Mouse (Mus musculus) limb, embryonic 10.5 days (tissue): ENCODE data around the gene Rps6kb2. TPM values are rescaled to one million over a fixed set of nuclear protein-coding genes. Genes with fewer than 3 reads are reported as not detected.
A peak's percentile ranks its signal among the peaks of the same experiment; 100 is the strongest.
"Not testable (repeated sequence)": the region's sequence is repeated elsewhere in the genome, so short reads cannot be mapped to it uniquely, and the experiment has no call there.

Source experiments
- DNase-seq: peaks from one replicate; pipeline ENCODE4 v3.0.0-alpha.2; 2017; ENCODE audit warnings: low spot score
- H3K27ac ChIP-seq: fragments of 300-500 bp; sonication (generic); 2 replicates; pipeline ENCODE4 v1.5.1; 2016; ENCODE audit warnings: mild to moderate bottlenecking
- H3K27me3 ChIP-seq: fragments of 300-500 bp; sonication (generic); 2 replicates; pipeline ENCODE4 v1.6.1; 2016; ENCODE audit warnings: low read depth, mild to moderate bottlenecking; ENCODE audit not compliant: poor library complexity, severe bottlenecking
- H3K36me3 ChIP-seq: fragments of 300-500 bp; sonication (generic); 2 replicates; pipeline ENCODE4 v1.6.1; 2016; ENCODE audit warnings: mild to moderate bottlenecking, moderate library complexity
- H3K4me1 ChIP-seq: fragments of 300-500 bp; sonication (generic); 2 replicates; pipeline ENCODE4 v1.6.1; 2016
- H3K4me3 ChIP-seq: fragments of 300-500 bp; sonication (generic); 2 replicates; pipeline ENCODE4 v1.5.1; 2016; ENCODE audit warnings: mild to moderate bottlenecking, moderate library complexity
- H3K9me3 ChIP-seq: fragments of 300-500 bp; sonication (generic); replicated peaks from 2 replicates; pipeline ENCODE4 v1.6.1; 2016; ENCODE audit warnings: mild to moderate bottlenecking
- WGBS: fragments of 180-500 bp; shearing (Covaris S2); methylation state at CpG from one replicate; pipeline ENCODE4 v1.1.7; 2016; 5-methylcytosine and 5-hydroxymethylcytosine counted together
- polyA plus RNA-seq: library from polyadenylated mRNA; unstranded; fragments of >200 nt; fragmentation: Nextera tagmentation; extraction: Ambion mirVana; gene quantifications from 2 replicates; pipeline ENCODE4 v1.2.1, GENCODE M21; 2016

Rps6kb2 gene
- polyA plus RNA-seq, 1 experiment from 2014 or later: 66.0 TPM

DNA sequence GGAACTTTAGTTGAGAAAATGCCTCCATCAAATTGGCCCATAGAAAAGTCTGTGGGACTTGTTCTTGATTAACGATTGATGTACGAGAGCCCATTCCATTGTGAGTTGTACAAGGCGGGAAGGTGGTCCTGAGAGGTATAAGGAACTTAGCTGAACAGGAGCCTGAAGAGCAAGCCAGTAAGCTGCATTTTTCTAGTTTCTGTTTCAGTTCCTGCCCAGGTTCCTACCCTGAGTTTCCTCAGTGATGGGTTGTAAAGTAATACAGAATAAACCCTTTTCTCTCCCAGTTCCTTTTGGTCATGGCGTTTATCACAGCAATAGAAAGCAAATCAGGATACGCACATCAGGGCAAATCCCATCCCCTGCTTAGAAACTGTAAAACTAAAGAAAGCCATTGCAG, 25.2 kb downstream of the Rps6kb2 start:
- H3K36me3 ChIP-seq: peaks cover 7% of the 10 kb centered on the region
- no peak for DNase-seq
- H3K27me3 ChIP-seq: peaks cover 4% of the 10 kb centered on the region; the same call in 1 of the 2 replicates
- H3K4me3 ChIP-seq: no peak overlapping the region
- no peaks in the 10 kb centered on the region for H3K9me3 ChIP-seq
- H3K27ac ChIP-seq: no peak overlapping the region
- WGBS: 85% methylated on average over 5 of the region's 5 CpGs
- H3K4me1 ChIP-seq: 0 out of 2 replicates have a peak, but pooled peaks cover 3% of the 10 kb centered on the region

DNA sequence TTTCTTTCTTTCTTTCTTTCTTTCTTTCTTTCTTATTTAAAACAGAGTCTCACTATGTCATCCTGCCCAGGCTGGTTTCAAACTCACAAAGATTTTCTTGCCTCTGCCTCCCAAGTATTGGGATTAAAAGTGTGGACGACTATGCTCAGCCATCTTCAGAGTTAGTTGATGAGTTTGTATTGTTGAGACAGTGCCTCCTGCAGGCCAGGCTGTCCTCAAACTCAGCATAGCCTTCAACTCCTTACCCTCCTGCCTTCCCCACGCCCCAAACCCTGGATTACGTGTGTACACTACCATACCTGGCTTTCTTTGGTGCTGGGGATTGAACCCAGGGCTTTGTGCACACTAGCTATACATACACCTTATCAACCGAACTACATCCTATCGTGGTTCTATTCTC, 26.7 kb downstream of the Rps6kb2 start:
- no peaks in the 10 kb centered on the region for H3K4me1 ChIP-seq
- no peak for DNase-seq
- WGBS: 83% methylated on average over 5 of the region's 5 CpGs
- H3K27ac ChIP-seq: no peak overlapping the region
- no peak overlapping the region for H3K4me3 ChIP-seq
- no peaks in the 10 kb centered on the region for H3K9me3 ChIP-seq
- peaks cover 22% of the 10 kb centered on the region for H3K36me3 ChIP-seq
- peaks cover 4% of the 10 kb centered on the region; the same call in 1 of the 2 replicates for H3K27me3 ChIP-seq

DNA sequence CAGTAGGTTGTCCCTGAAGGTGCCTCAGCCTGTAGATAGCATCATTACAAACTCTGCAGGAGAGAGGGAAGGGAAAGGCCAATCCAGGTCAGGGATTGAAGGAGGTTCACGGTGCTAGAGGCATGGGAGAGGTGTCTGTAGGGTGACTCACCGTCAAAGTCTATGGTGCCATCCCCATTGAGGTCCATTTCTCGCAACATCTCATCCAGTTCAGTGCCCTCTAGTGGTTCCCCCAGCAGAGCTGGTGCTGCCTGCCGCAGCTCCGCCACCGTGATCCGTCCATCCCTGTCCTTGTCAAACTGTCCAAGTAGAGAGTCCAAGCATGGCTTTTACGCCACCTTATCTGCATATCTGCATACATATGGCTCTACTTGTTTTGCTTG, 27.2 kb downstream of the Rps6kb2 start:
- not testable (repeated sequence) for H3K9me3 ChIP-seq, DNase-seq, H3K4me1 ChIP-seq, H3K4me3 ChIP-seq, H3K27me3 ChIP-seq, H3K27ac ChIP-seq
- H3K36me3 ChIP-seq: peaks cover 27% of the 10 kb centered on the region
- WGBS: 30% methylated on average over 8 of the region's 8 CpGs

DNA sequence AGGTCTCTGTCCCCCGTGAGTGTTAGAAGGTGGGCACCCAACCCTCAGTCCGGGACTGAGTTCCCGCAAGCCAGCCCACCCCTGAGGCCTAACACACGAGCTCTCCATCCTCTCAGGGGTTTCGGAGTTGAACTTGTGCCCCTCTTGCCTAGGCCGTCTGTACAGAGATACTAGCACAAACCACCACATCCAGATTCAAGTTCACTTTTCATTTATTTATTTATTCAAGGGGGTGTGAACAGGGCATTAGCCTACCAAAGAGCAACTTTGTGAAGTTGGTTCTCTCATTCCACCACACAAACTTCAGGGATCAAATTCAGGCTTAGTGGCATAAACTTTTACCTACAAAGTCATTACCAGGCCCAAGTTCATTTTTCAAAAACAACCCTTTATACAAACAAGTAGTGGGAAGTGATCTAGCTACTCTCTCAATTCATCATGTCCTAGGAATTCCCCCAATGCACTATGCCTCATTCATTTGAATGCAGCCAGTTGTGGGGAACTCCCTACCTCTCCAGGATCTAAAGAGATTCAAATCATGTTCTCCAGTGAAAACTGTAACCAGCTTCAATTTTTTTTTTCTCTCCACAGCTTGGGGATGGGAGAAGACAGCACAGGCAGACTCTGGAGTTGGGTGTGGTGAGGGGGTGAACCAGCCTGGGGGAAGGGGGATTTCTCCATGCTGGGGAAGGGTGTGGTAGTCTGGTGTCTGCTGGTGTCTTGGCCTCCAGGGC, 27.8 kb downstream of the Rps6kb2 start:
- H3K9me3 ChIP-seq, H3K27ac ChIP-seq, H3K27me3 ChIP-seq, H3K4me1 ChIP-seq, DNase-seq, H3K4me3 ChIP-seq: not testable (repeated sequence)
- WGBS: 87% methylated on average over 6 of the region's 6 CpGs
- peaks cover 32% of the 10 kb centered on the region for H3K36me3 ChIP-seq

DNA sequence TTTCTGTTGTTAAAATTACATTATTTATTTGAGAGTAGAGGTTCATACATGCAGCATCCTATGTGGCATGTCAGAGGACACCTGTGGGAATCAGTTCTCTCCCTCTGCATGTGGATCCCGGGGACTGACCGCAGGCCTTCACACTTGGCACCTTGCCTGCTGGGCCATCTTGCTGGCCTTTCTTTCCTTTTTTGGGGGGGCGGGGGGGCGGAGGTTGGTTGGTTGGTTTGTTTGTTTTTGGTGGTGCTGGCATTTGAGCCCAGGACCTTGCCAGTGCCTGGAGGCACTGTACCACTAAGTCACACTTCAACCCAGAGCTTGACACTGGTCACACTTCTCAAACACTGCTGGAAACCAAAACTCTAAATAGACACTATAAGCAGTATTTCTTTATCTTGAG, 28.8 kb downstream of the Rps6kb2 start:
- WGBS: 90% methylated on average over 4 of the region's 4 CpGs
- no peak overlapping the region for H3K27ac ChIP-seq
- DNase-seq: no peak
- no peak overlapping the region for H3K4me3 ChIP-seq
- peaks cover 4% of the 10 kb centered on the region; the same call in 1 of the 2 replicates for H3K27me3 ChIP-seq
- H3K4me1 ChIP-seq: no peaks in the 10 kb centered on the region
- H3K9me3 ChIP-seq: no peaks in the 10 kb centered on the region
- H3K36me3 ChIP-seq: peaks cover 43% of the 10 kb centered on the region

DNA sequence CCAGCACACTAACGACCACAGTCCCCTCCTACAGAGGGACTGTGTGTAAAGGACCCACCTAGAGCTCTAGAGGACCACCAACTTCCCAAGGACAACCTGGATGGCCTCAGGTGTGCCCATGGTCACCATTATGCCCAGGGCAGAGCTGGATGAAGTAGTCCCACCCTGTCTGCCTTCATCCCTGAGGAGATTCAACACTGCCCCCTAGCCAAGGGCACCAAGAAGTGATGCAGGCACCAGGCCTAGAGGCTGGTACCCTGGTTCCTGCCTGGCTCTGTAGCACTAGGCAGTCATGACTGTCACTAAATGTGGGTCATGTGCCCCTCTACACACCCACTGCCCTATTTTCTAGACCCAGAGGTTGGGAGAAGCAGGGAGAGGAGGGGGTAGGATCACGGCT, 31.4 kb downstream of the Rps6kb2 start:
- Histone ChIP-seq H3K27me3 (peaks cover 2% of the 10 kb centered on the region; the same call in 1 of the 2 replicates), H3K36me3 (peaks cover 64% of the 10 kb centered on the region), H3K4me3 (no peak overlapping the region), H3K4me1 (peaks cover 10% of the 10 kb centered on the region), H3K27ac (no peak overlapping the region), H3K9me3 (no peaks in the 10 kb centered on the region)
- DNase-seq: no peak
- 85% methylated on average over 2 of the region's 2 CpGs for WGBS

DNA sequence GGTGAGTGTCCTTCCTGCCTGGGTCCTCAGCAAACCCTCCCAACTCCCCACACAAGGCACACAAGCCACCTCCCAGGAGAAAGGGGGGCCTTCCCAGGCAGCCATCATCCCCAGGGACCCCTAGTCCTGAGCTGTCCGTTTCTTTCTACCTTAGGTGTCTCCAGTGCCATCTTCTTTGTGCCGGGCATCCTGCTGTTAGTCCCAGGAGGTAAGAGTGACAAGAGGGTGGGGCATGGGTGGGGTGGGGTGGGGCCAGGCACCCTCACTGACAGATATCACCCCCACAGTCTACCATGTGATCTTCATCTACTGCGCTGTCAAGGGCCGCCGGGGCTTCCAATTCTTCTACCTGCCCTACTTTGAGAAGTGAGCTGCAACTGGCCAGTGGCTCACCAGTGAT, 32.1 kb downstream of the Rps6kb2 start:
- DNase-seq: no peak
- Histone ChIP-seq H3K27me3 (no peaks in the 10 kb centered on the region), H3K4me3 (no peak overlapping the region; the same call in 1 of the 2 replicates), H3K9me3 (no peaks in the 10 kb centered on the region), H3K4me1 (peaks cover 15% of the 10 kb centered on the region), H3K27ac (no peak overlapping the region), H3K36me3 (peaks cover 64% of the 10 kb centered on the region)
- 87% methylated on average over 5 of the region's 5 CpGs for WGBS

DNA sequence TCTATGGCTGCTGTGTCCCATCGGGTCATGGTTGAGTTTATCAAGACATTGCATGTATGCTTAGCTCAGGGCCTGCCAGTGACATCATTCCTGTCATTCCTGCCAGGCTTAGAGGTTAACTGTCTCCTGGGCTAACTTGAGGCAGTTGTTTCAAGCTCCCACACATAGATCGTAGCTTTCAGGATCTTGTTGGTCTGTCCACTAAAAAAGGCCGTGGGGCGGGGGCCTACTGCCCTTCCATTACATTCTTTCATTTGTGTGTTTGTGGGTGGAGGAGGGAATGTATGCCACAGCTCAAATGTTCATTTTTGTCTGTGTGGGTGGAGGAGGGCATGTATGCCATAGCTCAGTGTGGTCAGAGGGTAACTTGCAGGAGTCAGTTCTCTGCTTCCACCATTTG, 33.0 kb downstream of the Rps6kb2 start:
- H3K4me1 ChIP-seq: peaks cover 18% of the 10 kb centered on the region
- no peaks in the 10 kb centered on the region for H3K9me3 ChIP-seq
- no peak overlapping the region for H3K27ac ChIP-seq
- peaks cover 64% of the 10 kb centered on the region for H3K36me3 ChIP-seq
- no peak overlapping the region for H3K4me3 ChIP-seq
- H3K27me3 ChIP-seq: no peaks in the 10 kb centered on the region
- WGBS: 95% methylated on average over 4 of the region's 4 CpGs
- DNase-seq: no peak

DNA sequence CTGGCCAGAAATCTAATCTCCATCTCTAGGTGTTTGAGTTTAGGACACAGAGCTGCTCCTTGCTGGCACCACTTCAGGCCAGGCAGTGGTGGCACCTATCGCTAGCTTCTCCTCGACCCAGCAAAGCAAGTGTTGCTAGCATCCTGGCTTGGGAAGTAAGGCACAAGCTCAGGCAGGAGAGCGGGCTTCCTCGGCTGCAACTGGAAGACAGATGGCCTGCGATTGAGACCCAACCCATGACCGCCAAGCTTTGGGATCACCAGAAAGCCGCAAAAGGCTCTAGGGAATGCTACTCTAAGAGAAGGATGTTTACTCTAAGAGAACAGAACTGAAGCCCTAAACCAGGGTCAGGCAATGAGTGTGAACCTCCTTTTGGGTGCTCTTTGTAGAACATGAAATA, 33.7 kb downstream of the Rps6kb2 start:
- Histone ChIP-seq H3K4me1 (peaks cover 24% of the 10 kb centered on the region), H3K36me3 (peaks cover 64% of the 10 kb centered on the region), H3K4me3 (no peak overlapping the region), H3K9me3 (no peaks in the 10 kb centered on the region), H3K27ac (no peak overlapping the region), H3K27me3 (no peaks in the 10 kb centered on the region)
- DNase-seq: no peak
- 91% methylated on average over 7 of the region's 7 CpGs for WGBS

DNA sequence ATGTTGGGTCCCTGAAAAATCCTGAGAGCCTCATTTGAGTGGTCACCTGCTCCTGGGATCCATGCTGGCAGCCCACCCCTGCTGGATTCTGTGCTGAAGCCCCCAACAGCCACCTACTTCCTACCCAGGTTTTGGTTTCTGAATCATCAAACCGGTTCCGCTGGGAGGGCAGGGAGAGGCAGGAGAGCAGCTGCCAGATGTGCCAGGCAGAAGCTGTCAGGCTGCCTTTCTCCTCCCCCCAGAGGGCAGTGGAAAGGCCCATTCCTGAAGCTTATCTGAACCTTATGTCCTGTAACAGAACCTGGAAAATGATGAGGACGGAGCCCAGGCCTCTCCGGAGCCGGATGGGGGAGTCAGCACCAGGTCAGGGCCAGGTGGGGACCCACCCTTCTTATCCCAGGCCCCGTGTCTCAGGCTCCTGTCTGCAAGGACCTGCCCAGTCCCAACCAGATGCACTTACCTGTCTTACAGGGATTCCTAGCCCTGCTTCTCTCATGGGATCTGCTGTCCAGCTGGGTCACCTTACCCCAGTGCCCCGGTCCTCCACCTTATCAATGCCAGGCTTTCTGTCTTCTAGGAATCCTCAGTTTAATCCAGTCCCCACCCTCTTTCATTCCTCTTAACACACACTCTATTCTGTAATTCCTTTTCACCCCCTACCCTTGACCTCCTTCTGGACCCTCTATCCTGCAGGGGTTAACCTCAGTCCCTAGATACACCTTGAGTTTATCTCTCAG, 36.2 kb downstream of the Rps6kb2 start:
- peaks cover 47% of the 10 kb centered on the region for H3K36me3 ChIP-seq
- H3K27me3 ChIP-seq: no peaks in the 10 kb centered on the region
- peak overlapping the region; percentile 92 for H3K27ac ChIP-seq
- whole genome bisulfite sequencing: 60% methylated on average over 7 of the region's 7 CpGs
- peak overlapping the region; percentile 82 for H3K4me3 ChIP-seq
- no peak for DNase-seq
- H3K9me3 ChIP-seq: no peaks in the 10 kb centered on the region
- peaks cover 30% of the 10 kb centered on the region for H3K4me1 ChIP-seq

DNA sequence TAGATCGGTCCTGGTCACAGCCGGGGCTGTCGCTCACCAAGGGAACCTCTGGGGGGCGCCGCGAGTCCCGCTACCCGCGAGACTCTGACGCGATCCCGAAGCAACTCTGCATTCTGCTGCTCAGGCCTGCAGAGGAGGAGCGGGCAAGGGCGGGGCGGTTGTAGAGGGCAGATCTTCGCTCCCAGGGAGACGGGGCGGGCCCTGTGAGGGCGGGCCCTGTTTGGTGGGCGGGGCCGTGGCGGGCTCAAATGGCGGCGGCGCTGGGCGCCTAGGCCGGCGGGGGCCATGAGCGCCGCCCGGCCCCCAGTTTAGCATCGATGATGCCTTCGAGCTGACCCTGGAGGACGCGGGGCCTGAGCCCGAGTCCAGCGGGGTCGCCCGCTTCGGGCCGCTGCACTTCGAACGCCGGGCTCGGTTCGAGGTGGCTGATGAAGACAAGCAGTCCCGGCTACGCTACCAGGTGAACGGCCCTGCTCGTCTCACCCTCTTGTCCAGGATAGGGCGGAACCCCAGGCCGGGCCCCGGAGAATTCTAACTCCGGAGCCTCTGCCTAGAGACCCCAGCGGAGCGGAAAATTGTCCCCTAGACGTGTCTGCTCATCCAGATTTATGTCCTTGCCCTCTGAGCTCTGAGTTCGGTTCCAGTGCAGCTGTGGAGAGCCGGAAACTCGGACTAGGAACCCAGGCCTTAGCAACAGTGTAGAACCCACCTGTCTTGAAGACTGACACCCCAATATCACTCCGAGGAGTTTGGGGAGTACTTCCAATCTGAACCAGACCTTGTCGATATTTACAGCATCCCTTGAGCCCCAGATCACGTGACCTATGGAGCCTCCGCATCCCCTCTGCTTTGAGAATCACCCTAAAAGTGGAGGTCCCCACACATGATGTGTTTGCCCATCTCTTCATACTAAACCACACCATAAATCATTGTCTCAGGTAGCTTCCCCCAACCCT, 37.1 kb downstream of the Rps6kb2 start, which contains the start of gene Aip:
Gene Aip, minus strand, starts transcription at position 118 of the 956 bp plus-strand sequence.
- peak; percentile 98 for DNase-seq
- Histone ChIP-seq H3K9me3 (no peaks in the 10 kb centered on the region), H3K4me1 (peaks cover 32% of the 10 kb centered on the region), H3K36me3 (peaks cover 38% of the 10 kb centered on the region), H3K27ac (peak within 1 kb of the TSS; percentile 92), H3K27me3 (no peaks in the 10 kb centered on the region), H3K4me3 (peak within 1 kb of the TSS; percentile 82)
- WGBS: 1% methylated on average over 64 of the region's 64 CpGs

DNA sequence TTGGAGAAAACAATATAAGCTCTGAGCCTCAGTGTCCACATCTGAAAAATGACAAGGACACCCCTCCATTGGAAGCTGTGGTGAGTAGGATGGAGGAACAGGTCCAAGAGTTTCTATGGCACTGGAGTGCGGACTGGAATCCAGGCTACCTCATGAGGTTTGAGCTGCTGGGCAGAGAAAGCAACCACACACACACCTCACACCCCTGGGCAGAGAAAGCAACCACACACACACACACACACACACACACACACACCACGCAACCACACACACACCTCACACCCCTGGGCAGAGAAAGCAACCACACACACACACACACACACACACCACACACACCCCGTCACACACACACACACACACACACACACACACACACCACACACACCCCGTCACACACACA, 37.9 kb downstream of the Rps6kb2 start:
- not testable (repeated sequence) for H3K27me3 ChIP-seq, DNase-seq, H3K9me3 ChIP-seq
- H3K27ac ChIP-seq: peak overlapping the region; percentile 92
- peak overlapping the region; percentile 82 for H3K4me3 ChIP-seq
- H3K36me3 ChIP-seq: peaks cover 31% of the 10 kb centered on the region
- H3K4me1 ChIP-seq: peaks cover 40% of the 10 kb centered on the region
- WGBS: 21% methylated on average over 4 of the region's 4 CpGs
